Mouse (Mus musculus) liver, adult 2 months (tissue): Measurements from ENCODE around the gene D11Wsu47e.

Experiments used
- CTCF ChIP-seq: fragments of 200-500 bp; IDR thresholded peaks from 2 replicates; pipeline ENCODE4 v1.5.1; 2011; ENCODE audit warnings: low read depth, low read length, control low read depth
- POLR2A ChIP-seq: fragments of 200-500 bp; IDR thresholded peaks from 2 replicates; pipeline ENCODE4 v1.6.1; 2011; ENCODE audit warnings: low read length, control low read depth; ENCODE audit not compliant: insufficient read depth; ENCODE audit errors: extremely low read depth

DNA sequence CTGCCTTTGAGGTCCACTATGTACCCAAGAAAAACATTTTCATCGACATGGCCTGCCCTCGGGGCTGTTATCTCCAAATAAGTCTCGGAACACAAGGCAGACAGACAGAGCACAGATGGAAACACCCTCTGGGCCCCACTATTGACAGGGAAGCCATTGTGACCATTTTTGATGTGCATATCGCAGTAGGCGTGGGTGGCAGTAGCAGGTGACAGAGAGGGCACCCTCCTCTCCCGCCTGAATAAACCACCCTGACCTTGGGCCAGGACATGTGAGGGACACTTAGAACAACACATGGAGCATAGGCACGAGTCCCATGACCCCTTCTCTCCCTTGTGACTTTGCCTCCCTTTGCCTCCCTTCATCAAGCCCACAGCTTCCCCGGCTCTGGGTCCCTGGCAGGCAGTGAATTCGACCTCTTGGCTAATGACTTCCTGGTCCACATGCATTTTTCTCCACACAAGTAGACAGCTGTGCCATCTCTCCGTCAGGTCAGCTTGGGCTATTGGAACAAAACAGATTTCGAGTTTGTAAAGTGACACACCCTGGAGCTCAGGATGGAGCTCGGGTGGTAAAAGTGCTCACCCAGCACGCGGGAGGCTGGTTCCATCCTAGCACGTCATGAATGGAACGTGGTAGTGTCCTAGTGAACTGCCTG lies 33.7 kb downstream of the D11Wsu47e start:
- TF ChIP-seq CTCF (no peak), POLR2A (no peak)
